Mouse (Mus musculus): ENCODE results near the gene Fam186b. TPM values are rescaled to one million over a fixed set of nuclear protein-coding genes. Genes with fewer than 3 reads are reported as not detected.

Fam186b gene
- total RNA-seq (2014; rRNA removed; ENCODE audit: low replicate concordance), result not detected in 2 replicates
- polyA plus RNA-seq (2015; fragmentation: Nextera tagmentation; extraction: Ambion mirVana), result 0.07 and 0.22 TPM in 2 replicates

DNA sequence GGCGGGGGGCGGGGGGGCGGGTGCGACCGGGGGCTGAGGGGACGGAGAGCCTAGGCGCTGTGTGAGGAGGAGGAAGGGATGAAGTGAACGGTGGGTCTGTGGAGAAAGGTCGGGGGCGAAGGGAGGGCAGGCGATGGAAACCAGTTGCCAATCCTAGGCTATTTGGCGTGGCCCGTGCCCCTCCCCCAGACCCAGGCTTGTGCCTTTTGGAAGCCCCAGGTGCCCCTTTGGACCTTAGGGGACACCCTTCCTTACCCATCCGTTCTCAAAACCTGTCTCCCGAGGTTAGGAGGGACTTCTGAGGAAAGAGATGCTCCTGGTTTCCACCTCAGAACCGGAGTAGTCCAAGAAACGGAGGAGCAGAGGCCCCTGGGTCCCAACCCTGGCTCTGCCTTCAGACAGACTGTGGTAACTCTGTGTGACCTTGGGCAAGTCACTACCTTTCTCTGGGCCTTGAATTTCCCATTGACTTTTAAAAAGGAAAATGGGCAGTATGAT, at the start of gene Fam186b:
Gene Fam186b, minus strand, starts transcription at position 405 of the 498 bp plus-strand sequence.
- 1% methylated on average over 17 of the region's 17 CpGs for WGBS
- Histone ChIP-seq H3K4me2 (ENCODE audit: low read depth, low read length) (peak within 1 kb of the TSS; percentile 73), H3K27ac (ENCODE audit: low read depth) (peak within 1 kb of the TSS; percentile 75), H3K27me3 (ENCODE audit: control insufficient read depth, insufficient read depth, low read length) (no peaks in the 10 kb centered on the region), H3K4me3 (ENCODE audit: low read depth, low read length) (peak within 1 kb of the TSS; percentile 65), H3K4me1 (ENCODE audit: control insufficient read depth, insufficient read depth) (peaks cover 14% of the 10 kb centered on the region), H3K36me3 (replicated peaks; ENCODE audit: control insufficient read depth, insufficient read depth, low read length) (no peaks in the 10 kb centered on the region), H3K9me3 (replicated peaks; ENCODE audit: control insufficient read depth, low read length) (no peaks in the 10 kb centered on the region), H3K9ac (replicated peaks; ENCODE audit: low read depth, low read length) (peak within 1 kb of the TSS; percentile 62)
- no peak for TF ChIP-seq EP300 (IDR thresholded peaks at IDR 0.05; ENCODE audit: low read depth)
- no peak for TF ChIP-seq CTCF (IDR thresholded peaks at IDR 0.05; ENCODE audit: low read depth)
- peak; percentile 11 for DNase-seq (ENCODE audit: low spot score)
- peak; percentile 6; the same call in 1 of the 2 replicates for ATAC-seq (ENCODE audit: insufficient read depth, low read depth)

DNA sequence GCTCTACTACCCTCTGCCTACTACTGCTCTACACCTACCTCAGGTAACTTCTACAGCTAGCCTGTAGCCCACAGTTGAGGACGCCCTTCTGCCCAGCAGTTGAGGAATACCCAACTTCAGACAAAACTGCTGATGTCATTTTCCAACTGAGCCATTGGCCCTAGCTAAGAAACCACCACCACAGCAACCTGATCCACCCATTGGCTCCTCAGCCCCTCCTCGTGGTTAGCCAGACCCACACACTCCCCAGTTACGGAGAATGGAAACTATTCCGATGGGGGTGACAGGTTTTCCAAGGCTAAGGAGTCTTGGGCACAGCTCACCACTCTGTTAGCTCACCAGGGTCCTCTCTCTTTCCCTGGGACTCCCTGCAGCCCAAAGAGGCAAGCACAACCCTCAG, 49.3 kb upstream of the Fam186b start:
- Histone ChIP-seq H3K4me2 (ENCODE audit: low read depth, low read length) (no peak overlapping the region), H3K4me1 (ENCODE audit: control insufficient read depth, insufficient read depth) (peaks cover 62% of the 10 kb centered on the region), H3K36me3 (replicated peaks; ENCODE audit: control insufficient read depth, insufficient read depth, low read length) (no peaks in the 10 kb centered on the region), H3K27me3 (ENCODE audit: control insufficient read depth, insufficient read depth, low read length) (no peaks in the 10 kb centered on the region), H3K4me3 (ENCODE audit: low read depth, low read length) (no peak overlapping the region), H3K27ac (ENCODE audit: low read depth) (peak overlapping the region; percentile 86), H3K9ac (replicated peaks; ENCODE audit: low read depth, low read length) (no peak overlapping the region), H3K9me3 (replicated peaks; ENCODE audit: control insufficient read depth, low read length) (no peaks in the 10 kb centered on the region)
- DNase-seq (ENCODE audit: low spot score) (no peak), ATAC-seq (ENCODE audit: insufficient read depth, low read depth) (no peak)
- 67% methylated on average over 4 of the region's 4 CpGs for WGBS
- peak; percentile 5; the same call in 1 of the 2 replicates for TF ChIP-seq CTCF (IDR thresholded peaks at IDR 0.05; ENCODE audit: low read depth)
- TF ChIP-seq EP300 (IDR thresholded peaks at IDR 0.05; ENCODE audit: low read depth), result no peak

DNA sequence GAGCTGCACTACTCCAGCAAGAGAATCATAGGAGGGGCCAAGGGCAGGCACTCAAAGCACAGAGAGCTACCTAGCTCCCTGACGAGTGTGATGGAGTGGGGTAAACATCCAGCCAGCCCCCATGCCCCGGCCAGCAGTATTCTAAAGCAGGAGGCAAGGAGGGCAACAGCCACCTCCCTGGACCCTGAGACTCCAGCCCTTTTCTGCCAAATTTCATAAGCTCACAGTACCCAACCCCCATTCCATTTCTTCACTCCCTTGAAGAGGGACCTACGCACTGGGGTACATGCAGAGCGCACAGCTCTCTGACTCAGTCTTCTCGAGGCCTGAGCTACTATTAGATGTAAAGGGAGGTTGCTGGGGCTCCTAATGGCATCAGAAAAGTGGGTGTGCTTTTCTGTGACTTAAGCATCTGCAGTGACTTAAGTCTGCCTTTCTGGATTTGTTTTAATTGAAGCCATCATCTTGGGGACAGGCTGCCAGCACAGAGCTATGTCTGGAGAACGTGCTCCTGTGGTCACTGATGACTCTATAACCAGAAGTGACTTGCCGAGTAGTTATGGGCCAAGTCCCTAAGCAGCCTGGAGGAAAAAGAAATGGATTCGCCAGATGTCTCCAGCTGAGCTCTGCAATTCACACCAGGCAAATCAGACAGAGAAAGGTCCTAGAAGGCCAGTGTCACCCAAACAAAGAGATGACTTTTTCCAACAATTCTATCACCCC, 48.6 kb upstream of the Fam186b start:
- H3K9me3 ChIP-seq (replicated peaks; ENCODE audit: control insufficient read depth, low read length), result no peaks in the 10 kb centered on the region
- H3K4me3 ChIP-seq (ENCODE audit: low read depth, low read length), result no peak overlapping the region
- DNase-seq (ENCODE audit: low spot score), result no peak
- no peak for TF ChIP-seq EP300 (IDR thresholded peaks at IDR 0.05; ENCODE audit: low read depth)
- TF ChIP-seq CTCF (IDR thresholded peaks at IDR 0.05; ENCODE audit: low read depth), result no peak
- H3K9ac ChIP-seq (replicated peaks; ENCODE audit: low read depth, low read length), result peak overlapping the region; percentile 31; the same call in 1 of the 2 replicates
- peak overlapping the region; percentile 38 for H3K4me2 ChIP-seq (ENCODE audit: low read depth, low read length)
- H3K36me3 ChIP-seq (replicated peaks; ENCODE audit: control insufficient read depth, insufficient read depth, low read length), result no peaks in the 10 kb centered on the region
- peaks cover 69% of the 10 kb centered on the region for H3K4me1 ChIP-seq (ENCODE audit: control insufficient read depth, insufficient read depth)
- WGBS, result 46% methylated on average over 8 of the region's 8 CpGs
- no peaks in the 10 kb centered on the region for H3K27me3 ChIP-seq (ENCODE audit: control insufficient read depth, insufficient read depth, low read length)
- 0 out of 2 replicates have a peak, but pooled peaks have one; percentile 36 for ATAC-seq (ENCODE audit: insufficient read depth, low read depth)
- H3K27ac ChIP-seq (ENCODE audit: low read depth), result peak overlapping the region; percentile 86

DNA sequence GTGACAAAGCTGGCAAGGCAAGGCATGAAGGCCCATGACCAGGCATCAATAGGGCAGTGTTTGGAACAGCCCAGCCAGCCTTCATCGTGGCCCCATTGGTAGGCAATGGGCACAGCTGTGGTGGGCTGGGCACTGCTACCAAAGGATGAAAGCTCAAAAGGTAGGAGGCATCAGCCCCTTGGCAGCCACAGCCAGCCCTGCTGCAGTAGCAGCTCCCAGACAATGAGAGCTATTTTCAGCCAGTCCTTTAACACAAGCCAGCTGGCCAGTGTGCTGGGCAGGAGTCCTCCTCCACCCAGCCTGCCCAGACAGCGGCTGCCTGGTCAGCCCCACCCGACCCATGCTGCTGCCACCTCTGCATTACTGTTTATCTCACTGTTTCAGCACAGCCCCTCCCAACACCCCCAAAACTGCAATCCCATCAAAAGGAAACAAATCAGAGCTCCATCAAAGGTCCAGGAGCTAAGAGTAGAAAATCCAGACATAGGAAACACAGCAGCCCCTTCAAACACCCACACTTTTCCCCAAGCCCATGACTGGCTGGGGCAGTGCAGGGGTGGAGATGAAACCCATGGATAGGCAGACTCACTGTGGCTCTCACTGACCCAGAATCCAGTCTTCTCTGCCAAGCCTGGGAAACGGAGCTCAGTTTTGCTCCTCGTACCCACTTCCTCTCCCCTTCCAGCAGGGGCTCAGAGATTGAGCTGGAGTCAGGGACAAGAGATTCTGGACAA, 47.9 kb upstream of the Fam186b start:
- no peaks in the 10 kb centered on the region for H3K27me3 ChIP-seq (ENCODE audit: control insufficient read depth, insufficient read depth, low read length)
- peak overlapping the region; percentile 38 for H3K4me2 ChIP-seq (ENCODE audit: low read depth, low read length)
- no peak overlapping the region for H3K4me3 ChIP-seq (ENCODE audit: low read depth, low read length)
- no peaks in the 10 kb centered on the region for H3K9me3 ChIP-seq (replicated peaks; ENCODE audit: control insufficient read depth, low read length)
- H3K36me3 ChIP-seq (replicated peaks; ENCODE audit: control insufficient read depth, insufficient read depth, low read length), result no peaks in the 10 kb centered on the region
- no peak; the same call in 1 of the 2 replicates for TF ChIP-seq CTCF (IDR thresholded peaks at IDR 0.05; ENCODE audit: low read depth)
- TF ChIP-seq EP300 (IDR thresholded peaks at IDR 0.05; ENCODE audit: low read depth), result no peak
- peak overlapping the region; percentile 86 for H3K27ac ChIP-seq (ENCODE audit: low read depth)
- H3K9ac ChIP-seq (replicated peaks; ENCODE audit: low read depth, low read length), result peak overlapping the region; percentile 31; the same call in 1 of the 2 replicates
- DNase-seq (ENCODE audit: low spot score) (peak; percentile 77), ATAC-seq (ENCODE audit: insufficient read depth, low read depth) (peak; percentile 89)
- 15% methylated on average over 5 of the region's 5 CpGs for WGBS
- peaks cover 70% of the 10 kb centered on the region for H3K4me1 ChIP-seq (ENCODE audit: control insufficient read depth, insufficient read depth)

DNA sequence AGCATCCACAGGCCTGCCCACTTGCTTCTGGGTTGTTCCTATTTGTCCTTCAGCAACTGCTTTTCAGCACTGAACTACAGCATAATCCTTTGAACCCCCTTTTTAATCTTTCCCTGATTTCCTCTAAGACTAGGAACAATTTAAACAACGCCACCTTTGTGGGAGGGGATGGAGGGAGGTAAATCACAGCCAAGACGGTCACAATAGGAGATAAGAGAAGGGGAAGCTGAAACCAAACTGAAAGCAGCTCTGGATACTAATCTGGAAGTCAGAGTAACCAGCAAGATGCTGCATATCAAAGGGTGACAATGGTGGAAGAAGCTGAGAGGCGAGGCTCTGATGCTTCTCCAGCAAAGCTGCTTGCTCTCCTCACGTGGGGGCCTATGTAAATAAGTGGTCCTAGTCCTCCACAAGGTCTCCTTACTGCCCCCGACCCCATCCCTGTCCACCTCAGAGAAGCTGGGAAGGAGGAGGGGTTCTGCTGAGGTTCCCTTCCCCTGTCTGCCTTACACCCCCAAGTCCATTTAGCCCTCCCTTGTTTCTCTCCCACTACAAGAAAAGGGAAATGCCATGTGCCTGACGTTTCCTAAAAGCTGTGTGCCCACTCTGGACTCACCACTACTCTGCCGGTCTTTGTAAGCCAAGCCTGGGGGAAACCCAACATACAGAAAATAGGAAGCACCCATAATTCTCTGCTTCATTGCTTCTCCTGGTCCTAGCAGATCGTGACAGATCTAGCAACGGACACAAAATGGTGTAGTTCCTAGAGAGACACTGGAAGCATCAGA, 46.7 kb upstream of the Fam186b start:
- WGBS, result 48% methylated on average over 9 of the region's 9 CpGs
- Histone ChIP-seq H3K36me3 (replicated peaks; ENCODE audit: control insufficient read depth, insufficient read depth, low read length) (no peaks in the 10 kb centered on the region), H3K4me2 (ENCODE audit: low read depth, low read length) (no peak overlapping the region), H3K4me3 (ENCODE audit: low read depth, low read length) (no peak overlapping the region), H3K9me3 (replicated peaks; ENCODE audit: control insufficient read depth, low read length) (no peaks in the 10 kb centered on the region), H3K27ac (ENCODE audit: low read depth) (peak overlapping the region; percentile 86), H3K4me1 (ENCODE audit: control insufficient read depth, insufficient read depth) (peaks cover 74% of the 10 kb centered on the region), H3K27me3 (ENCODE audit: control insufficient read depth, insufficient read depth, low read length) (no peaks in the 10 kb centered on the region), H3K9ac (replicated peaks; ENCODE audit: low read depth, low read length) (0 out of 2 replicates have a peak overlapping the region, but pooled peaks have one; percentile 22)
- ATAC-seq (ENCODE audit: insufficient read depth, low read depth) (no peak), DNase-seq (ENCODE audit: low spot score) (no peak)
- TF ChIP-seq CTCF (IDR thresholded peaks at IDR 0.05; ENCODE audit: low read depth), result no peak
